ENCODE assay signal across 7 mouse cellular contexts in the genomic region with DNA sequence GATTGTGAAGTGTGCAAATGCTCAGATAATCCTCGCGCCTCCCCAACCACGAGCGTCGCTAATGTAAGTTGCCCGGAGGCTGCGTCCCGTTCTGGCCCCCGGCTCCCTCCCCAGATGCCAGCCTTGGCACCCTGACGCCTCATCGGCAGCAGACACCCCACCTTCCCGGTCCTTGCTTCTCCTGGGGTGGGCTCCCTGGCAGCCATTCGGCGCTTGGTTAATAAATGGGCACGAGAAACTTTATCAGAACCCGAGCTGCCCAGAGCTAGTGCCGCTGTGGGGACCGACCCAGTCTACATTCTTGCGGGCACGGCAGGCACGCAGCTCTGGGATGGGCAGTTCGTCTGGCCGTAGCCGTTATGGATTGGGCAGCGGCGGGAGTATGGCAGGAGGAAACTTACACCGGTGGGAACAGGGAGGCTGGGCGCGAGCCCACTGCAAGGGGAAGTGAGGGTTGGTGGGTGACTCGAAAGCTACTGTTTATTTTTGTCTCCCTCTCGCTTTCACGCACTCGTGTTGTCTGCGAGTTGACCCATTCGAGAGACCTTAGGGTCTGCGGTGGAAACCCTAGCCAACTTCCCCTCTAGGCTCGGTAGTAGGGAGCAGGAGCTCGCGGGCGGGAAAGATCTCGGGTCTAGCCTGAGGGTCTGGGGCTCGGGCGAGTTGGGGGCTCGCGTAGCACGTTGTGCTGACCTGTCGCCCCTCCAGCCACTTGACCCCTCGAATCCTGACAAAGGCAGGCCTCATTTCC. TPM values are rescaled to one million over a fixed set of nuclear protein-coding genes. Genes with fewer than 3 reads are reported as not detected.
DNase-seq lines count a peak whose midpoint lies in the region; ATAC-seq and TF ChIP-seq lines count a peak whose summit lies in the region.

No protein-coding gene starts in this region.

- H3K36me3 ChIP-seq in forebrain, embryonic 16.5 days (ENCODE audit: control insufficient read depth, insufficient read depth), result no peaks in the 10 kb centered on the region
- no peaks in the 10 kb centered on the region for H3K36me3 ChIP-seq in hindbrain, embryonic 11.5 days (ENCODE audit: control insufficient read depth, insufficient read depth, low read length)
- H3K36me3 ChIP-seq in limb, embryonic 10.5 days, result peaks cover 6% of the 10 kb centered on the region
- no peaks in the 10 kb centered on the region for H3K36me3 ChIP-seq in midbrain, embryonic 11.5 days (ENCODE audit: control insufficient read depth, insufficient read depth, low read length)
- H3K36me3 ChIP-seq in small intestine, adult 2 months (ENCODE audit: control insufficient read depth, insufficient read depth, low read length), result no peaks in the 10 kb centered on the region

- H3K27ac ChIP-seq in forebrain, embryonic 16.5 days (ENCODE audit: low read length), result peak overlapping the region; percentile 95
- peak overlapping the region; percentile 96 for H3K27ac ChIP-seq in hindbrain, embryonic 11.5 days (ENCODE audit: low read depth, low read length)
- H3K27ac ChIP-seq in limb, embryonic 10.5 days, result peak overlapping the region; percentile 100
- peak overlapping the region; percentile 97 for H3K27ac ChIP-seq in midbrain, embryonic 11.5 days (ENCODE audit: low read depth, low read length)
- H3K27ac ChIP-seq in small intestine, adult 2 months (ENCODE audit: insufficient read depth, low read depth, low read length), result peak overlapping the region; percentile 86

- peak overlapping the region; percentile 72 for H3K4me2 ChIP-seq in forebrain, embryonic 16.5 days (ENCODE audit: low read length)
- H3K4me2 ChIP-seq in hindbrain, embryonic 11.5 days (replicated peaks; ENCODE audit: low read depth, low read length), result peak overlapping the region; percentile 88
- H3K4me2 ChIP-seq in midbrain, embryonic 11.5 days, result peak overlapping the region; percentile 98

- peak; percentile 44 for DNase-seq in ZHBTc4 (ENCODE audit: low read depth, low spot score)
- peak; percentile 58 for DNase-seq in cerebellum, adult 8-10 months
- DNase-seq in hindbrain, embryonic 11.5 days (ENCODE audit: low spot score), result peak; percentile 77
- DNase-seq in limb, embryonic 10.5 days (ENCODE audit: low spot score), result peak; percentile 85
- peak; percentile 97 for DNase-seq in midbrain, embryonic 11.5 days (ENCODE audit: low spot score, missing footprints)

- WGBS in forebrain, embryonic 16.5 days, result under 1% methylated on average over 48 of the region's 48 CpGs
- under 1% methylated on average over 48 of the region's 48 CpGs for WGBS in hindbrain, embryonic 11.5 days
- WGBS in limb, embryonic 10.5 days, result under 1% methylated on average over 48 of the region's 48 CpGs
- under 1% methylated on average over 48 of the region's 48 CpGs for WGBS in midbrain, embryonic 11.5 days
- WGBS in small intestine, adult 2 months, result under 1% methylated on average over 48 of the region's 48 CpGs

- peaks cover 36% of the 10 kb centered on the region for H3K4me1 ChIP-seq in forebrain, embryonic 16.5 days (replicated peaks; ENCODE audit: control insufficient read depth, insufficient read depth, low read length)
- peaks cover 7% of the 10 kb centered on the region; the same call in 1 of the 2 replicates for H3K4me1 ChIP-seq in hindbrain, embryonic 11.5 days (replicated peaks; ENCODE audit: control insufficient read depth, insufficient read depth, low read length)
- peaks cover 46% of the 10 kb centered on the region for H3K4me1 ChIP-seq in limb, embryonic 10.5 days
- H3K4me1 ChIP-seq in midbrain, embryonic 11.5 days (ENCODE audit: control insufficient read depth, insufficient read depth, low read length), result peaks cover 24% of the 10 kb centered on the region
- peaks cover 13% of the 10 kb centered on the region; the same call in 1 of the 2 replicates for H3K4me1 ChIP-seq in small intestine, adult 2 months (ENCODE audit: control insufficient read depth, insufficient read depth, insufficient read length, low read length)

- TF ChIP-seq CTCF in small intestine, adult 2 months (IDR thresholded peaks at IDR 0.05; ENCODE audit: extremely low read depth, insufficient read length, insufficient replicate concordance, low read depth, low read length), result no peak

- H3K27me3 ChIP-seq in forebrain, embryonic 16.5 days (replicated peaks; ENCODE audit: control insufficient read depth, insufficient read depth, low read length), result no peaks in the 10 kb centered on the region
- H3K27me3 ChIP-seq in hindbrain, embryonic 11.5 days (ENCODE audit: control insufficient read depth, insufficient read depth, low read length), result no peaks in the 10 kb centered on the region
- H3K27me3 ChIP-seq in limb, embryonic 10.5 days (ENCODE audit: low read depth, poor library complexity, severe bottlenecking), result no peaks in the 10 kb centered on the region
- H3K27me3 ChIP-seq in midbrain, embryonic 11.5 days (ENCODE audit: control insufficient read depth, insufficient read depth, low read length), result no peaks in the 10 kb centered on the region
- no peaks in the 10 kb centered on the region for H3K27me3 ChIP-seq in small intestine, adult 2 months (ENCODE audit: control insufficient read depth, insufficient read depth, low read length)

- peak overlapping the region; percentile 95 for H3K4me3 ChIP-seq in forebrain, embryonic 16.5 days (replicated peaks; ENCODE audit: low read length)
- H3K4me3 ChIP-seq in hindbrain, embryonic 11.5 days (ENCODE audit: low read depth, low read length), result peak overlapping the region; percentile 78
- H3K4me3 ChIP-seq in limb, embryonic 10.5 days, result peak overlapping the region; percentile 93
- H3K4me3 ChIP-seq in midbrain, embryonic 11.5 days (ENCODE audit: low read depth, low read length), result peak overlapping the region; percentile 87
- peak overlapping the region; percentile 90 for H3K4me3 ChIP-seq in small intestine, adult 2 months (ENCODE audit: low read depth, low read length)

- no peaks in the 10 kb centered on the region for H3K9me3 ChIP-seq in forebrain, embryonic 16.5 days (ENCODE audit: control insufficient read depth, low read length)
- no peaks in the 10 kb centered on the region for H3K9me3 ChIP-seq in hindbrain, embryonic 11.5 days (ENCODE audit: control insufficient read depth, low read length)
- no peaks in the 10 kb centered on the region for H3K9me3 ChIP-seq in limb, embryonic 10.5 days (replicated peaks)
- no peaks in the 10 kb centered on the region for H3K9me3 ChIP-seq in midbrain, embryonic 11.5 days (ENCODE audit: control insufficient read depth, low read length)

- peak overlapping the region; percentile 81 for H3K9ac ChIP-seq in forebrain, embryonic 16.5 days (replicated peaks; ENCODE audit: low read depth, low read length)
- peak overlapping the region; percentile 76 for H3K9ac ChIP-seq in hindbrain, embryonic 11.5 days (ENCODE audit: low read depth, low read length)
- H3K9ac ChIP-seq in midbrain, embryonic 11.5 days (ENCODE audit: low read length), result peak overlapping the region; percentile 100

- TF ChIP-seq POLR2A in small intestine, adult 2 months (IDR thresholded peaks at IDR 0.05; ENCODE audit: low read depth, low read length), result peak; percentile 22; the same call in 1 of the 2 replicates

- no peak for ATAC-seq in forebrain, embryonic 16.5 days
- ATAC-seq in hindbrain, embryonic 11.5 days (ENCODE audit: low FRiP score), result no peak
- ATAC-seq in midbrain, embryonic 11.5 days (ENCODE audit: low FRiP score), result peak; percentile 23; the same call in 1 of the 2 replicates

RNA-seq across cellular contexts. Expression of a gene that starts 1.5 kb away (rescaled TPM):
- polyA plus RNA-seq in forebrain, embryonic 16.5 days (2015; fragmentation: Nextera tagmentation; extraction: Ambion mirVana), result 166 and 186 TPM in 2 replicates
- polyA plus RNA-seq in hindbrain, embryonic 11.5 days (2014; fragmentation: Nextera tagmentation; extraction: Ambion mirVana), result 220 and 221 TPM in 2 replicates
- 240 and 246 TPM in 2 replicates for polyA plus RNA-seq in limb, embryonic 10.5 days (2016; fragmentation: Nextera tagmentation; extraction: Ambion mirVana)
- 194 and 220 TPM in 2 replicates for polyA plus RNA-seq in midbrain, embryonic 11.5 days (2014; fragmentation: Nextera tagmentation; extraction: Ambion mirVana)
- 2.4 and 4.7 TPM in 2 replicates for polyA plus RNA-seq in small intestine, adult 2 months (2012; rRNA removed)

Comparison
In these comparisons a context has a peak if more than half of its experiments do, and no peak if none do; other contexts are left out.
1. DNase-seq: peak in every context shown above with its lines; median percentile 97 in midbrain, embryonic 11.5 days; 85 in limb, embryonic 10.5 days; 77 in hindbrain, embryonic 11.5 days; 58 in cerebellum, adult 8-10 months; 44 in ZHBTc4.
2. RNA of a gene that starts 1.5 kb away (polyA plus RNA-seq): 240 to 246 TPM in limb, embryonic 10.5 days, 220 to 221 TPM in hindbrain, embryonic 11.5 days, 194 to 220 TPM in midbrain, embryonic 11.5 days and 166 to 186 TPM in forebrain, embryonic 16.5 days; 2.4 to 4.7 TPM in small intestine, adult 2 months; every median in the first group is over 10 times any median in the second.
3. Peak in every context shown above with its lines, with median percentiles within 50 percentile points of each other: H3K27ac ChIP-seq, H3K4me2 ChIP-seq, H3K4me3 ChIP-seq and H3K9ac ChIP-seq.